Mouse (Mus musculus) forebrain, embryonic 13.5 days (tissue): Measurements from ENCODE around the gene Tcf7l1. TPM values are rescaled to one million over a fixed set of nuclear protein-coding genes. Genes with fewer than 3 reads are reported as not detected.

ENCODE experiments used
- ATAC-seq: fragments of 200-750 bp; cut with Nextera tagmentation; 2 replicates; pipeline ENCODE4 v1.8.0; 2017
- H3K27ac ChIP-seq: fragments of 300-500 bp; sonication (generic); 2 replicates; pipeline ENCODE4 v1.5.1; 2015; ENCODE audit warnings: inconsistent platforms, mild to moderate bottlenecking, moderate library complexity
- H3K27me3 ChIP-seq: fragments of 300-500 bp; sonication (generic); 2 replicates; pipeline ENCODE4 v1.6.1; 2015; ENCODE audit warnings: mild to moderate bottlenecking, inconsistent platforms
- H3K36me3 ChIP-seq: fragments of 300-500 bp; sonication (generic); 2 replicates; pipeline ENCODE4 v1.6.1; 2015; ENCODE audit warnings: mild to moderate bottlenecking, inconsistent platforms; ENCODE audit not compliant: poor library complexity, severe bottlenecking
- H3K4me1 ChIP-seq: fragments of 300-500 bp; sonication (generic); 2 replicates; pipeline ENCODE4 v1.6.1; 2015; ENCODE audit warnings: inconsistent platforms
- H3K4me2 ChIP-seq: fragments of 300-500 bp; sonication (generic); 2 replicates; pipeline ENCODE4 v1.6.1; 2015; ENCODE audit warnings: inconsistent platforms, mild to moderate bottlenecking, moderate library complexity
- H3K4me3 ChIP-seq: fragments of 300-500 bp; sonication (generic); 2 replicates; pipeline ENCODE4 v1.5.1; 2015; ENCODE audit warnings: mild to moderate bottlenecking, inconsistent platforms
- H3K9ac ChIP-seq: fragments of 300-500 bp; sonication (generic); 2 replicates; pipeline ENCODE4 v1.6.1; 2015; ENCODE audit warnings: mild to moderate bottlenecking, inconsistent platforms
- H3K9me3 ChIP-seq: fragments of 300-500 bp; sonication (generic); replicated peaks from 2 replicates; pipeline ENCODE4 v1.6.1; 2016; ENCODE audit warnings: inconsistent platforms
- WGBS: fragments of 180-500 bp; shearing (Covaris S2); methylation state at CpG from one replicate; pipeline ENCODE4 v1.1.7; 2015; 5-methylcytosine and 5-hydroxymethylcytosine counted together
- polyA plus RNA-seq: library from polyadenylated mRNA; unstranded; fragments of >200 nt; fragmentation: Nextera tagmentation; extraction: Ambion mirVana; gene quantifications from 2 replicates; pipeline ENCODE4 v1.2.1, GENCODE M21; 2015

Tcf7l1 gene
- polyA plus RNA-seq, 1 experiment from 2014 or later: 13.8 TPM

DNA sequence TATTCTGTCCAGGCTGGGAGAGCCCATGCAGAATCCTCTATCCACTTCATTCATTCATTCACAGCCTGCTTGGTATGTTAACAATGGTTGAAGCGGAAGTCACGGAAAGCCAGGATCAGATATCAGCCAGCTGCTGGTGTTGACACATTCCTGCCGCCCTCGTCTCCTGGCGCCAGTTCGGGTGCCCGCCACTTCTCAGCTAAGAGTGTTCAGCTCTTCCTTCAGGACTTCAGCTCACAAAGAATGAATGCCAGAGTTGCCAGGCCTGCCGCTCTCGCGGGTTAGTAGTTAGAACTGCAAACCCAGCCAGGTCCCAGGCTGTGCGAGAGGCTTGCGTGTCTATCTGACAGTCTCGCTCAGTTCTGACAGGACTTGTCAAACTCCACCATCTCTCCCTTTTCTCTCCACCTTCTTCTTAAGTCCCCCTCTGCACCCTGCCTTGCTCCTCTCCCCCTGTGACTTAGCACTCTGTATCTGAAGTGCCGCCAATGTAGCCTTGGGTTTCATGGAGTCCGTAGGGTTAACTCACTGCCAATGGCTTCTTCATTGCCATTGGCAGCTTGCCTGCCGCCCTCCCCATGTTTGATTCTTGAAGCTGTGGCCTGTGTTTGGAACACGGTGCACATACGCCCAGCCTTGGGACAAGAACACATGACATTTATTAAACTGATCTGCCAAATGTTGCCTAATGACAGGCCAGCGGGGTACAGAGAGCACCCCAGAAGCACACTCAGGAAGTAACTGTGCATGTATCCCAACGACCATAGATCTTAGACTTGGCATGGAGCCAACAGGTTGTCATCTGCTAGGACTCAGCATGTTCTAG, 48.2 kb downstream of the Tcf7l1 start:
- H3K4me2 ChIP-seq: no peak overlapping the region
- WGBS: 57% methylated on average over 20 of the region's 20 CpGs

DNA sequence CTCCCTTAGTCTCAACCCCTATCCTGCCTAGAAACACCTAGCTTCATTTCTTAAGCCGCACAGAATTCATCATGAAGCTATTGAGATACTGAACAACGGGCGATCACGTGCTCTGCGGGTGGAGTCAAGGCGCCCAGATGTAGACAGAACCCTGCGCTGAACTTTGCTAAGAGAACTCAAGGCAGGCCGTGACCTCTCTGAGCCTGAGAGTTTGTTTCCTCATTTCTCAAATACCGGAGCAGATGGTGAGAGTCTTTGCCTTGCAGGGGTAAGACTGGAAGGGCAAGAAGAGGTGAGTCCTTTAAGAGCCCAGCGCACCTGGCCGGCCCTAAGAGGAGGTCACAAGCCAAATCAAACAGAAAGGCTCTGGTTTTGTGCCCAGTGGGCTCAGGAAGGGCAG, 52.2 kb downstream of the Tcf7l1 start:
- no peak overlapping the region for H3K9ac ChIP-seq
- H3K4me3 ChIP-seq: no peak overlapping the region
- H3K27me3 ChIP-seq: no peaks in the 10 kb centered on the region
- no peak for ATAC-seq
- H3K4me2 ChIP-seq: no peak overlapping the region
- H3K27ac ChIP-seq: no peak overlapping the region
- no peaks in the 10 kb centered on the region for H3K36me3 ChIP-seq
- H3K9me3 ChIP-seq: no peaks in the 10 kb centered on the region; the same call in 1 of the 2 replicates
- 96% methylated on average over 11 of the region's 11 CpGs for WGBS
- H3K4me1 ChIP-seq: peaks cover 15% of the 10 kb centered on the region

More for the DNA sequence above, 48.2 kb downstream of the Tcf7l1 start:
- H3K27ac ChIP-seq: peak overlapping the region; percentile 61
- no peaks in the 10 kb centered on the region for H3K27me3 ChIP-seq
- no peaks in the 10 kb centered on the region for H3K36me3 ChIP-seq
- peak; percentile 66 for ATAC-seq
- H3K9me3 ChIP-seq: no peaks in the 10 kb centered on the region
- H3K4me1 ChIP-seq: peaks cover 29% of the 10 kb centered on the region
- no peak overlapping the region for H3K9ac ChIP-seq
- H3K4me3 ChIP-seq: no peak overlapping the region

DNA sequence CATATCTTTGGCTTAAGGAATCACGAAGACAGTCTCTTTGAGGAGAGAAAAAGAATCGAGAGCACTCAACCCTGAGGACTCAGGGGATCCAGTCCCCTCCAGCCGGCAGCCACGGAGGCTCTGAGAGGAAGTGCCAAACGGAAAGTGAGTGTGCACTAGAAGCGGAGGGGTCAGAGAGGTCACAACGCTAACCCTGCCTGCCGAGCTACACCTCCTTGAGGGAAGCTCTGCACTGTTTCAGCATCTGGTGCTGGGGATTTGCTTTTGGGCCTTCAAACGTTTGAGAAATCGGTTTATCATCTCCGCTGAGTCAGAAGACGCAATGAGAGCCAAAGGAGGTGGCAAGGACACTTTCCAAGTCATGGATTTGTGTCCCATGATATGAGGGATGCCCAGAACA, 53.8 kb downstream of the Tcf7l1 start:
- H3K36me3 ChIP-seq: no peaks in the 10 kb centered on the region
- no peak overlapping the region for H3K4me3 ChIP-seq
- H3K27me3 ChIP-seq: no peaks in the 10 kb centered on the region
- H3K9ac ChIP-seq: no peak overlapping the region
- H3K4me2 ChIP-seq: no peak overlapping the region
- no peak overlapping the region for H3K27ac ChIP-seq
- WGBS: 62% methylated on average over 12 of the region's 12 CpGs
- ATAC-seq: no peak
- no peaks in the 10 kb centered on the region; the same call in 1 of the 2 replicates for H3K9me3 ChIP-seq
- H3K4me1 ChIP-seq: peaks cover 18% of the 10 kb centered on the region

DNA sequence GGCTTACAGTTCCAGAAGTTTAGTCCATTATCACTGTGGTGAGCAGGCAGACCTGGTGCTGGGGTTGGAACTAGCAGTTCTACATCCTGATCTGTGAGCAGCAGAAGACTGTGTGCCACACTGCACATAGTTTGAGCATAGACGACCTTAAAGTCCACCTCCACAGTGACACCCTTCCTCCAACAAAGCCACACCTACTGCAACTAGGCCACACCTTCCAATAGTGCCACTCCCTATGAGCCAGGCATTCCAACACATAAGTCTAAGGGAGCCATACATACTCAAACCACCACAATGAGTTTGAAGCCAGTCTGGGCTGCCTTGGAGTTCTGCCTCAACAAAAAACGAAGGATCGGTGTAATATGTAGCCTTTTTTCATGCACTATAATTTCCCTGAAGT, 55.7 kb downstream of the Tcf7l1 start:
- ATAC-seq: no peak

DNA sequence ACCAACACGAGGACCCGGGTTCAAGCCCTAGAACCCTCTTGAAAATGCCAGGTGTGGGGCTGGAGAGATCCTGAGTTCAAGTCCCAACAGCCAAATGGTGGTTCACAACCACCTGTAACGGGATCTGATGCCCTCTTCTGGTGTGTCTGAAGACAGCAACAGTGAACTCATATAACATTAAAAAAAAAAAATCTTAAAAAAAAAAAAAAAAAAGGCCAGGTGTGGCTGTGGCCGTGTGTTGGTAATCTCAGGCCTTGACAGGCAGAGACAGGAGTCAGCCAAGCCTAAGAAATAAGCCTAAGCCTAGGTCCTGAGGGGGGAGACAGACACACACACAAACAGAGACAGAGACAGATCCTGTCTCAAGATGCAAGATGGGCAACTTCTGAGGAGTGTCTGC, 56.9 kb downstream of the Tcf7l1 start:
- no peak overlapping the region for H3K4me3 ChIP-seq
- 74% methylated on average over 4 of the region's 4 CpGs for WGBS
- ATAC-seq: no peak
- no peaks in the 10 kb centered on the region for H3K27me3 ChIP-seq
- no peaks in the 10 kb centered on the region; the same call in 1 of the 2 replicates for H3K9me3 ChIP-seq
- H3K9ac ChIP-seq: no peak overlapping the region
- no peak overlapping the region for H3K4me2 ChIP-seq
- H3K36me3 ChIP-seq: no peaks in the 10 kb centered on the region
- peaks cover 44% of the 10 kb centered on the region for H3K4me1 ChIP-seq
- no peak overlapping the region for H3K27ac ChIP-seq

More for the DNA sequence above, 55.7 kb downstream of the Tcf7l1 start:
- H3K36me3 ChIP-seq: no peaks in the 10 kb centered on the region
- no peak overlapping the region for H3K9ac ChIP-seq
- 97% methylated on average over 3 of the region's 3 CpGs for WGBS
- peaks cover 35% of the 10 kb centered on the region for H3K4me1 ChIP-seq
- no peaks in the 10 kb centered on the region; the same call in 1 of the 2 replicates for H3K9me3 ChIP-seq
- no peak overlapping the region for H3K4me3 ChIP-seq
- H3K27me3 ChIP-seq: no peaks in the 10 kb centered on the region
- no peak overlapping the region for H3K27ac ChIP-seq
- no peak overlapping the region for H3K4me2 ChIP-seq

DNA sequence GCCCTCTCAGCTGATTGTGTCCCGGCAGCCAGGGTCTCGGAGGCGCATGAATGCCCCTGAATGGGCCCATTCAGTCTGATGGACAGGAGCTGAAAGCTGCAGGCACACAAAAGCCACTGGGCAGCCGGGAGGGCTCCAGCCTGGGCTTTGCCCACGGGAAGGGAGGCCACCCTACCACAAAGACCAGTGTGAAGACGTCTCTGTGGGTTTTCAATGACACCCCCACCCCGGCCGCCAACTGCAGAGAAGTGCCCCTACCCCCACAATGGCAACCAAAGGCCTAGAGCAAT, 58.5 kb downstream of the Tcf7l1 start:
- H3K4me2 ChIP-seq: peak overlapping the region; percentile 40
- peak overlapping the region; percentile 69 for H3K27ac ChIP-seq
- H3K4me3 ChIP-seq: no peak overlapping the region
- H3K4me1 ChIP-seq: peaks cover 46% of the 10 kb centered on the region
- no peaks in the 10 kb centered on the region; the same call in 1 of the 2 replicates for H3K9me3 ChIP-seq
- H3K36me3 ChIP-seq: no peaks in the 10 kb centered on the region
- H3K27me3 ChIP-seq: no peaks in the 10 kb centered on the region
- 2% methylated on average over 8 of the region's 8 CpGs for WGBS
- H3K9ac ChIP-seq: 0 out of 2 replicates have a peak overlapping the region, but pooled peaks have one; percentile 21
- peak; percentile 86 for ATAC-seq

DNA sequence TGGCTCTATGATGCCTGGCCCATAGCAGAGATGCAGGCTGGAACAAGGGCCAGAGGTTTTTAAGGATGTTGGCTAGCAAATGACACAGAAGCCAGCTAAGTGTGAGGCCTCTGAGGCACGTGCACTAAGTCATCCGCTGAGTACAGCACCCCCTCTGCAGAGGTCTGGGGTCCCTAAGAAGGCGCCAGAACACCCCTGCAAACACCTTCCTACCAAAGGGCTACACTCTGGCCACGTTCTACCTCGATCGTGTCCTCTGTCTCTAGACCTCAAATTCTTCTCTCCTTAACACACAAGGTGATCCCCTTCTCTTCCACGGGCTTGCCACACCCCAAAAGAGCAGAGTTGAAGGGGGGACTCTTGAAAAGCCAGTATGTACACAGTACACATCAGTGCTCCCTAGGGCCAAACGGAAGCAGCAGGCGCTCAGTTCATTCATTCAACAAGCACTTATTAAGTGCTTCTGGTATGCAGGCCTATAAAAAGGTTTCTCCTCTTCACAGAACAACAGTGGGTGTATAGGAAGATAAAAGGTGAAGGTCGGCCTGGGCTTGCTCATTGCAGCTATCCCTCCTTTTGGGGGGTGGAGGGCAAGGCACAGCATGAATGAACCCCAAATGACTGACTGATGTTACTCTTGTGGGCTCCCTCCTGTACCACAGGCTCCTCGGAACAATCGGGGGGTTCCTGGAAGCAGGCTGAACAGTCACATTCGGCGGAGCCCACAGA, 59.1 kb downstream of the Tcf7l1 start:
- H3K27ac ChIP-seq: peak overlapping the region; percentile 69
- H3K9ac ChIP-seq: no peak overlapping the region
- H3K9me3 ChIP-seq: no peaks in the 10 kb centered on the region; the same call in 1 of the 2 replicates
- ATAC-seq: 0 out of 2 replicates have a peak, but pooled peaks have one; percentile 11
- no peaks in the 10 kb centered on the region for H3K36me3 ChIP-seq
- peak overlapping the region; percentile 40 for H3K4me2 ChIP-seq
- no peaks in the 10 kb centered on the region for H3K27me3 ChIP-seq
- H3K4me1 ChIP-seq: peaks cover 51% of the 10 kb centered on the region
- H3K4me3 ChIP-seq: no peak overlapping the region
- WGBS: 12% methylated on average over 14 of the region's 14 CpGs

DNA sequence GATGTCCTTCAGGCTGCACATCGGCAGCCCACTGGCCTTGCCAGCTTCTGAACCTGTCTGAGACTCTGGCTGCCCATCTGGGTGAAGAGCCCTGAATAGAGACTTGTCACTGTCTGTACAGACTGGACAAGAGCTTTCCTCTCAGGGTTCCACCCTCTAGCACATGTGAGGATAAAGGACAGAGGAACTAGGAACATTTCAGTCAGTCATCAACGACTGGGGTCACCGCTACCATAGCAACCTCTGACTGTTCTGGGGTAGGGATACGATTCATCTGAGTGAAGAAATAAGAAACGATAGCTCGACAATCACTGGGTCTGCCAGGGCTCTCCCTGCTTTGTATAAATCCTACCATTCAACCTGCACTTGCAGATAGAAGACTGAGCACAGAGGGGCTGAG, 61.2 kb downstream of the Tcf7l1 start:
- Histone ChIP-seq H3K4me2 (no peak overlapping the region), H3K36me3 (no peaks in the 10 kb centered on the region), H3K9ac (peak overlapping the region; percentile 6; the same call in 1 of the 2 replicates), H3K27ac (peak overlapping the region; percentile 19; the same call in 1 of the 2 replicates), H3K9me3 (no peaks in the 10 kb centered on the region; the same call in 1 of the 2 replicates), H3K27me3 (no peaks in the 10 kb centered on the region), H3K4me3 (no peak overlapping the region), H3K4me1 (peaks cover 66% of the 10 kb centered on the region)
- 20% methylated on average over 6 of the region's 6 CpGs for WGBS
- ATAC-seq: no peak

DNA sequence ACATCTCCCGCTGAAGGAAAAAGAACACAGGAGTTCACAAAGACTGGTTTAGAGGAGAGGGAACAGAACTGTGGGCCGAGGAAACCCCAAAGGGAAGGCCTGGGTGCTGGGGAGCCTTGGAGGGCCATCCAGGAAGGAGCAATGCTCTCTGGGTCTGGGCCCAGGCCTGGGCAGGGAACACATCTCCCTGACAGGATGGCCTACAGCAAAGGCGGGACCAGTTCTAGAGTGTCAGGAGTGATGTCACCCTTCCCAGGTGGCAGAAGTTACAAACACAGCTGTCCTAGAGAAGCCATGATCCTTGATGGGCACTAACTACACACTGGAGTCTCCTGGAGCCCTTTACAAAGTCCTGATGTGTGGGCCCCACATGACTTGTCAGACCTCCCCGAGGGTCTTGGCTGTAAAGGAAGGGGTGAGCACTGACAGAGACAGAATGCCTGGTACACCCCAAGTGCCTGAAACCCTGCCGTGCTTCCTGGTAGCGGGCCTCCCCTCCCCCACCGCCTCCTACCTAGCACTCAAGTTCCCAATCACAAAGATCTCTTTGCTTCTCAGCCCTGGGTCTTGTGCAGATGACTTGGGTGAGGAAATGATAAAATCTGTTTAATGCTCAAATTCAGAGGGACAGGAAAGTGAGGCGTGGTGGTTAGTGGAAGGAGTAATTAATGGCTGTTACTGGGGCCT, 64.4 kb downstream of the Tcf7l1 start:
- H3K27me3 ChIP-seq: no peaks in the 10 kb centered on the region
- WGBS: 61% methylated on average over 8 of the region's 8 CpGs
- H3K4me2 ChIP-seq: no peak overlapping the region
- H3K4me3 ChIP-seq: no peak overlapping the region
- no peak for ATAC-seq
- H3K9me3 ChIP-seq: no peaks in the 10 kb centered on the region
- peaks cover 51% of the 10 kb centered on the region for H3K4me1 ChIP-seq
- H3K9ac ChIP-seq: no peak overlapping the region; the same call in 1 of the 2 replicates
- no peak overlapping the region for H3K27ac ChIP-seq
- H3K36me3 ChIP-seq: no peaks in the 10 kb centered on the region

DNA sequence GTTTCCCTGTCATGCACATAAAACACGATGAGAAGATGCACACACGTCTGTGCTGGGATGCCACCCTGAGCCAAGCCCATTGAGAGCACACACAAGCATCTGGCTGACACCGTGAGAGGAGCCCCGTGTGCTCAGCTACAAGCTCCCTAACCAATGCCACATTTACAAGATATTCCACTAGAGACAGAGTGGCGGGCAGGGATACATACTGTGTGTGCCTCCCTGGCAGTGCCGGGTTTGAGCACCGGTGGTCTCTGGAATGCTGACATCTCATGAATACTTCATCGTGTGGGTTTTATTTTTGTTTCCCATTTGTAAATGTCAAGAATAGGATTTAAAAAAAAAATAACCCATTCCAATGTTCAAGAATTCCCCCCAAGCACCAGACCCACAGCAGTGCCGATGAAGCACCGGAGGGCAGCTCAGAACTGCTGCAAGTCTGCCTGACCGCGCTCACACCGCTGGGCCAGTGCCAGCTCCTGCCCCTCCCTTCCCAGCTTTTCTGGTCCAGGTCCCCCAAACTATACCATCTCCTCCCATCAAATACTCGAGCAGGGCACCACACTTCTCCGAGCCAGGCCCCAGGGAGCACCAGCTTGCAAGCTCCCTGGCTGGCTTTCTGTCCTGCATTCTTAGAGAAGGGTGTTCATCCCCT, 65.2 kb downstream of the Tcf7l1 start:
- no peak overlapping the region for H3K4me2 ChIP-seq
- no peak overlapping the region for H3K4me3 ChIP-seq
- H3K9ac ChIP-seq: no peak overlapping the region; the same call in 1 of the 2 replicates
- no peaks in the 10 kb centered on the region for H3K9me3 ChIP-seq
- no peaks in the 10 kb centered on the region for H3K27me3 ChIP-seq
- H3K4me1 ChIP-seq: peaks cover 45% of the 10 kb centered on the region
- ATAC-seq: 0 out of 2 replicates have a peak, but pooled peaks have one; percentile 44
- H3K36me3 ChIP-seq: no peaks in the 10 kb centered on the region
- 61% methylated on average over 15 of the region's 15 CpGs for WGBS
- no peak overlapping the region for H3K27ac ChIP-seq

DNA sequence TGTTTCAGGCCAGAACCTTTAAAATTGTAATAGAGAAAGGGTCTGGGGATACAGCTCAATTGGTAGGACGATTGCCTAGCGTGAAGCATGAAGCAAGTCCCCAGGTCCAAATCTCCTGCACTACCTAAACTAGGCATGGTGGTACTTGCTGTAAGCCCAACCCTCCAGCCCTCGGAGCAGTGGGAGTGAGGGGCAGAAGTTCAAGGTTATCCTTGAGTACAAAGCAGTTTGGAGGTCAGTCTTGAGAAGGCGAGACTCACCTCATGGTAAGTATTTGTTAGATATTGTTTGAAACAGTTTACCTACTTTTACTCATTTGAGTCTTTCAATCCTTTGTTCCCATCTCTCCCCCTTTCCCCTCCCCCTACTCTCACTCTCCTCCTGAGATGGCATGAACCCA, 65.9 kb downstream of the Tcf7l1 start:
- Histone ChIP-seq H3K27me3 (no peaks in the 10 kb centered on the region), H3K9ac (no peak overlapping the region), H3K4me1 (peaks cover 38% of the 10 kb centered on the region), H3K27ac (no peak overlapping the region), H3K36me3 (no peaks in the 10 kb centered on the region), H3K4me2 (no peak overlapping the region), H3K4me3 (no peak overlapping the region), H3K9me3 (no peaks in the 10 kb centered on the region)
- ATAC-seq: no peak
- WGBS: 91% methylated on average over 4 of the region's 4 CpGs
